Mouse (Mus musculus) megakaryocyte, embryonic 14.5 days (primary cell): ENCODE data around the gene Nr5a2. TPM values are rescaled to one million over a fixed set of nuclear protein-coding genes. Genes with fewer than 3 reads are reported as not detected.

ENCODE experiments used
- H3K27me3 ChIP-seq: replicated peaks from 2 replicates; pipeline ENCODE3; 2012; ENCODE audit warnings: inconsistent platforms
- H3K36me3 ChIP-seq: replicated peaks from 2 replicates; pipeline ENCODE3; 2012; ENCODE audit warnings: low read length, inconsistent platforms, mixed read lengths
- H3K4me1 ChIP-seq: 2 replicates; pipeline ENCODE4 v1.6.1; 2012; ENCODE audit warnings: inconsistent platforms
- H3K4me3 ChIP-seq: replicated peaks from 2 replicates; pipeline ENCODE3; 2012; ENCODE audit warnings: moderate library complexity, mild to moderate bottlenecking, inconsistent platforms
- H3K9me3 ChIP-seq: 2 replicates; pipeline ENCODE4 v1.6.1; 2012; ENCODE audit warnings: inconsistent platforms
- FLI1 ChIP-seq: IDR thresholded peaks from 2 replicates; pipeline ENCODE4 v1.6.1; 2012; ENCODE audit warnings: low read length, inconsistent platforms, mixed read lengths
- GATA1 ChIP-seq: IDR thresholded peaks from 3 replicates; pipeline ENCODE4 v1.6.1; 2012; ENCODE audit warnings: mixed read lengths, low read length, inconsistent platforms, borderline replicate concordance
- polyA plus RNA-seq: library from polyadenylated mRNA; stranded (reverse); fragments of >175 nt; gene quantifications from 2 replicates; pipeline ENCODE4 v1.2.3, GENCODE M21; 2012; ENCODE audit warnings: low replicate concordance; ENCODE audit not compliant: insufficient read depth

Gene Nr5a2
- polyA plus RNA-seq, 1 experiment: not detected

- no peak overlapping the region for H3K4me3 ChIP-seq
- no peaks in the 10 kb centered on the region for H3K36me3 ChIP-seq
- H3K4me1 ChIP-seq: peaks cover 4% of the 10 kb centered on the region; the same call in 1 of the 2 replicates
- H3K9me3 ChIP-seq: peaks cover 6% of the 10 kb centered on the region; the same call in 1 of the 2 replicates
- peaks cover 39% of the 10 kb centered on the region for H3K27me3 ChIP-seq
- no peak for TF ChIP-seq FLI1
- TF ChIP-seq GATA1: no peak
Observed at GRCm38 (mm10) chr1:136940603-136941002, 19.6 kb downstream of the Nr5a2 start.

- TF ChIP-seq GATA1 (no peak), FLI1 (no peak)
- Histone ChIP-seq H3K9me3 (peaks cover 6% of the 10 kb centered on the region; the same call in 1 of the 2 replicates), H3K4me3 (no peak overlapping the region), H3K27me3 (peaks cover 33% of the 10 kb centered on the region), H3K4me1 (no peaks in the 10 kb centered on the region), H3K36me3 (no peaks in the 10 kb centered on the region)
Observed at GRCm38 (mm10) chr1:136939220-136939619, 21.0 kb downstream of the Nr5a2 start.

GRCm38 (mm10) chr1:136935960-136936324 lies 24.3 kb downstream of the Nr5a2 start:
- TF ChIP-seq GATA1 (no peak), FLI1 (no peak)
- Histone ChIP-seq H3K4me1 (no peaks in the 10 kb centered on the region), H3K36me3 (no peaks in the 10 kb centered on the region), H3K4me3 (no peak overlapping the region), H3K9me3 (peaks cover 6% of the 10 kb centered on the region; the same call in 1 of the 2 replicates), H3K27me3 (peaks cover 40% of the 10 kb centered on the region)

DNA sequence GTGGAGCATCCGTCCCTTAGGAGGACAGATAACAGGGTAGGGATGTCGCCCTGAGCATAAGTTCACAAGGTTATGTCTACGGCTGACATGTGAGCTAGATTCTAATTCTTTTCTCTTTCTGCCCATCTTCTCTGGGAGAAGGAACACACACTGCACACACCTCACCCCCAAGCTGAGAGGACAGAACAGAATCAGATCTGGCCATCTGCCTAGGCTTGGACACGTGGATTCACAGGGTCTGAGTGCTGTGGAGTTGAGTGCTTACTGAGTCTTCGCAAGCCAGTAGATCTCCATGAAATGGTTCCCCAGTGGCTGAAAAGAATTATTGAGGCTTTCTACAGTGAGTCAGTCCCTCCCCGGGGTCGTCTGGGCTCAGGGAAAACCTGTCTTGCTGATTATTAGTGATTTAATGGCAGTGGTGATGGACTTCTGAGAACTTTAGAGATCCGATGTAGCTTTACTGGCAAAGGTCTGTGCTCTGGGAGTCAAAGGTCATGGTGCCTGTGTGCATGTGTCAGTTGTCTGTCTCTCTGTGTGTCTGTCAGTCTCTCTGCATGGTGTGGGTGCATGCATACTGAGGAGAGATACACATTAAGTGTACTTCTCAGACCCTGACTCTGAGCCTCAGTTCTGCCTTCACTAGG lies 24.8 kb downstream of the Nr5a2 start:
- peaks cover 36% of the 10 kb centered on the region for H3K27me3 ChIP-seq
- H3K9me3 ChIP-seq: peaks cover 2% of the 10 kb centered on the region; the same call in 1 of the 2 replicates
- no peak overlapping the region for H3K4me3 ChIP-seq
- H3K4me1 ChIP-seq: no peaks in the 10 kb centered on the region
- TF ChIP-seq FLI1 (no peak), GATA1 (no peak)
- H3K36me3 ChIP-seq: no peaks in the 10 kb centered on the region

- H3K9me3 ChIP-seq: no peaks in the 10 kb centered on the region
- TF ChIP-seq GATA1: no peak
- no peak for TF ChIP-seq FLI1
- no peak overlapping the region for H3K4me3 ChIP-seq
- peaks cover 29% of the 10 kb centered on the region for H3K27me3 ChIP-seq
- no peaks in the 10 kb centered on the region for H3K36me3 ChIP-seq
- no peaks in the 10 kb centered on the region for H3K4me1 ChIP-seq
Observed at GRCm38 (mm10) chr1:136934051-136934450, 26.2 kb downstream of the Nr5a2 start.

DNA sequence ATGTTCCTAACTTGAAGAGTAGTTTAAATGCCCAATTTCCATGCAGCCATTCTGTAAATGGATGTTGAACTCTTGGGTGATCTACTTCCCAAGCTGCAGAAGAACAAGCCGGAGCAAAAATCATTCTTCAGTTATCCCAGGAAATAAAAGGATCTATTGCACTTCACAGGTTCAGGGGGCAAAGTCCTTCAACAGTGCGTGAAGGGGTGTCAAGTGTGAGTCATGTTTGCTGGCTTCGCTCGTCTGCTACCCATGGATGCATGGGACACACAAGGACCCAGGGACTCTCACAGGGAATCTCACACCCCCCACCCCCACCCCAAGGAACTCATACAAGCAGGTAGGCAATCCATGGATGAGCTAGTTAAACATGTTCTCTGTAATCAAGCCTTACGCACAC lies 29.2 kb downstream of the Nr5a2 start:
- TF ChIP-seq GATA1 (no peak), FLI1 (no peak)
- no peak overlapping the region for H3K4me3 ChIP-seq
- no peaks in the 10 kb centered on the region for H3K36me3 ChIP-seq
- H3K27me3 ChIP-seq: peaks cover 30% of the 10 kb centered on the region
- H3K9me3 ChIP-seq: no peaks in the 10 kb centered on the region
- no peaks in the 10 kb centered on the region for H3K4me1 ChIP-seq

DNA sequence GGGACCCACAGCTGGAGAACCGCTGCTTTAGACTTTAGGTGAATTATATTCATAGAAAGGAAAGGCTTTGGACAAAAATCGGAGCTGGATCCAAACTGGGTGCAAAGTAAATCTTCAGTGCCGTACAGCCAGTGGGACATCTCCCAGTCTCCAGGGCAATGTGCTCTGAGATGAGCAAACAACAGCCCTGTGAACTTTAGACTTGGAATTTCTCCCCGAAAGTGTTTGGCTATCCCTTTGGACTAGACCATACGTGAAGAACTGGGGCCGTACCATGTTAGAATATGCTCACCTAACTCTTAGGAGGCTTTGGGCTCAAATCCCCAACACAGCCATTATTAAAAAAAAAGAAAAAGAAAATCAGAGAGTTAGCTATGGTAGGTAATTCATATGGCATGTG lies 30.5 kb downstream of the Nr5a2 start:
- peaks cover 24% of the 10 kb centered on the region for H3K27me3 ChIP-seq
- no peak overlapping the region for H3K4me3 ChIP-seq
- no peaks in the 10 kb centered on the region for H3K36me3 ChIP-seq
- no peaks in the 10 kb centered on the region for H3K9me3 ChIP-seq
- no peak for TF ChIP-seq FLI1
- TF ChIP-seq GATA1: no peak
- no peaks in the 10 kb centered on the region for H3K4me1 ChIP-seq

DNA sequence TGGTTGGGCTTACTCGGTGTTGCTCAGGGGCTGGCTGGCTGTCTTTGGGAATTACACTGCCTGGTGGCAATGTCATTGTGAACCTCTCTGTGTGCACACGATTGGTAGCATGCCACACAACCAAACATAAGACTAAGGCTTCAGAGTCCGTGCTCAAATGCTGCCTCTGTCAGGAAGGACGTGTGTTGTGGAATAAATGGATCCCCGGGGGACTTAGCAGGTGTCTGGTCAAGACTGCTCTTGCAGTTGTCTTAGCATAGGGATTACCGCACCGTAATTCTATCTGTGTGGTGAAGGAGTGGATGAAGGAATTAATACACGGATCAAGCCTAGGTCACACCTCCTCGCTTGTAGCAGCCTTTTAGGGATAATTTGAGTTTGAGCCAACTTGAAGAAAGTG lies 32.8 kb downstream of the Nr5a2 start:
- H3K9me3 ChIP-seq: 0 out of 2 replicates have a peak, but pooled peaks cover 2% of the 10 kb centered on the region
- H3K36me3 ChIP-seq: no peaks in the 10 kb centered on the region
- no peaks in the 10 kb centered on the region for H3K4me1 ChIP-seq
- peaks cover 12% of the 10 kb centered on the region for H3K27me3 ChIP-seq
- H3K4me3 ChIP-seq: no peak overlapping the region
- no peak for TF ChIP-seq GATA1
- no peak for TF ChIP-seq FLI1

DNA sequence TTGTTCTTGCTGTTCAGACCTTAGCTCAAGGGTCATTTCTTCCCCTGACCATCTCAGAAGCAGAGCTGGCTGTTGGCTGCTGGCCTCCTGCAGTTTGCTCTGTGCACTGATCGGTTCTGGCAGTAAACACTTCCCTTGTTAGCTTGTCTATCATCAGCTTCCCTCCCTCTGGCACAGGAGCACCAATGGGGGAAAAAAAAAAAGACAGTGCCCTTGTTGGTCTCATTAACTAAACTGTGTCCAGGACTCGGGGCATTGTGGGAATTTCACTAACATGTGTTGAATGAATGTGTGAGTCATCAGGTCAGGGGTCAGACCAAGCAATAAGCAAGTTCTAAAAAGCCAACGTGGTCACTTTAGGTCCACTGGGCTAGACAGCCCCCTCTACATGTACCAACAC lies 34.2 kb downstream of the Nr5a2 start:
- TF ChIP-seq FLI1 (no peak), GATA1 (no peak)
- Histone ChIP-seq H3K4me1 (no peaks in the 10 kb centered on the region), H3K36me3 (no peaks in the 10 kb centered on the region), H3K9me3 (0 out of 2 replicates have a peak, but pooled peaks cover 2% of the 10 kb centered on the region), H3K27me3 (peaks cover 10% of the 10 kb centered on the region), H3K4me3 (no peak overlapping the region)

DNA sequence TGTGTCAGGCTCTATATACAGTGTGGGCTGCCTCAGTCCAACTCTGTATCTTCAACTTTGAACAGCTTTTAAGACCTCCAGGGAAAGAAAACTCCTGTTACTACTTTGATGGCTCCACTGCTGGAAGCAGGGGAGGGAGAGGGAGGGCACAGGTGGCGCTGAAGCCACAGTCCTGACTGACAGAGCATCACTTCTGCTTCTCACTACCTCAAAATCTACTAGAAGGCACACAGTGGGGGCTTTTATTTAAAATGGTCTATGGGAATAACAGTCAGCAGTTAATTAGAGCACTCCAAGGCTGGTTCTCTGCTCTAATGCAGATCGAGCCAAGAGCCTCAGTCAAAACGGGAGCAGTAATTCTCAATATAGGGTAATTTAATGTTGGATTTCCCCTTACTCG lies 40.2 kb downstream of the Nr5a2 start:
- H3K4me1 ChIP-seq: peaks cover 3% of the 10 kb centered on the region; the same call in 1 of the 2 replicates
- no peak overlapping the region for H3K4me3 ChIP-seq
- TF ChIP-seq FLI1 (no peak), GATA1 (no peak)
- no peaks in the 10 kb centered on the region for H3K36me3 ChIP-seq
- peaks cover 8% of the 10 kb centered on the region for H3K27me3 ChIP-seq
- 0 out of 2 replicates have a peak, but pooled peaks cover 2% of the 10 kb centered on the region for H3K9me3 ChIP-seq
